Mouse (Mus musculus) midbrain, postnatal 0 days (tissue): ENCODE measurements at regions not wholly inside any gene's neighbourhood (a gene's known extent, or its start where the extent isn't known, plus 50 kb on each side); places are given as distances from the start of the nearest gene placed in this dataset.
"Not testable (repeated sequence)": the region's sequence is repeated elsewhere in the genome, so short reads cannot be mapped to it uniquely, and the experiment has no call there.

ENCODE experiments used
- ATAC-seq: fragments of 200-750 bp; cut with Nextera tagmentation; 2 replicates; pipeline ENCODE4 v1.8.0; 2017; ENCODE audit warnings: moderate number of reproducible peaks, mild to moderate bottlenecking, moderate TSS enrichment, moderate library complexity; ENCODE audit not compliant: low FRiP score
- DNase-seq: peaks from one replicate; pipeline ENCODE4 v3.0.0-alpha.2; 2015; ENCODE audit warnings: low spot score
- H3K27ac ChIP-seq: fragments of 300-500 bp; sonication (generic); 2 replicates; pipeline ENCODE4 v1.5.1; 2014; ENCODE audit warnings: low read depth, mild to moderate bottlenecking, low read length, mixed read lengths
- H3K27me3 ChIP-seq: fragments of 300-500 bp; sonication (generic); 2 replicates; pipeline ENCODE4 v1.6.1; 2014; ENCODE audit warnings: low read length, control low read depth, mixed read lengths; ENCODE audit not compliant: insufficient read depth
- H3K36me3 ChIP-seq: fragments of 300-500 bp; sonication (generic); 2 replicates; pipeline ENCODE4 v1.6.1; 2014; ENCODE audit warnings: low read length, control low read depth, mixed read lengths; ENCODE audit not compliant: insufficient read depth
- H3K4me1 ChIP-seq: fragments of 300-500 bp; sonication (generic); 2 replicates; pipeline ENCODE4 v1.6.1; 2014; ENCODE audit warnings: mild to moderate bottlenecking, control low read depth, antibody characterized with exemption, low read length, mixed read lengths; ENCODE audit not compliant: insufficient read depth
- H3K4me2 ChIP-seq: fragments of 300-500 bp; sonication (generic); 2 replicates; pipeline ENCODE4 v1.6.1; 2014; ENCODE audit warnings: low read depth, mild to moderate bottlenecking, low read length, mixed read lengths; ENCODE audit not compliant: poor library complexity, severe bottlenecking
- H3K4me3 ChIP-seq: fragments of 300-500 bp; sonication (generic); 2 replicates; pipeline ENCODE4 v1.5.1; 2014; ENCODE audit warnings: low read depth, mild to moderate bottlenecking, low read length, moderate library complexity
- H3K9ac ChIP-seq: fragments of 300-500 bp; sonication (generic); replicated peaks from 2 replicates; pipeline ENCODE4 v1.6.1; 2014; ENCODE audit warnings: mild to moderate bottlenecking, low read length, moderate library complexity, mixed read lengths; ENCODE audit not compliant: poor library complexity, severe bottlenecking
- H3K9me3 ChIP-seq: fragments of 300-500 bp; sonication (generic); 2 replicates; pipeline ENCODE4 v1.6.1; 2016; ENCODE audit warnings: low read length, control low read depth
- CTCF ChIP-seq: IDR thresholded peaks from 2 replicates; pipeline ENCODE4 v1.5.1; 2016; ENCODE audit warnings: antibody characterized with exemption, mild to moderate bottlenecking
- WGBS: fragments of 180-500 bp; shearing (Covaris S2); extraction: QIAGEN DNeasy Blood & Tissue Kit; methylation state at CpG from one replicate; pipeline ENCODE4 v1.1.7; 2014; 5-methylcytosine and 5-hydroxymethylcytosine counted together

DNA sequence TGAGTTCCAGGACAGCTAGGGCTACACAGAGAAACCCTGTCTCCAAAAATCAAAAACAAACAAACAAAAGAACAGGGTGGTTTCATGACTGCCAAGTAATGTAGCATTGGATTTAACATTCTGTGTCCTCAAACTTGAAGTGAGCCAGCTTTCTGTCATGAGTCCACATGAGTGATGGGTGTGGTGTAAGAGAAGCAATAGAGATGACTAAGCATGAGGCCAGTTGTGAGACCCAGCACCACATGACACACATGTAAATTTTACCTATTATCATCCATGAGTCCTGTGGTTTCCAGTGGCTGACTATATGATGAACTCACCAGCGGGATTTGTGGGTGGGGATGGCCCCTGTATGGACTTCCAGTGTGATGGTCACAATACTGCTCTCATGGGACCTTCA is 176.0 kb upstream of the Peli2 start:
- Histone ChIP-seq H3K9ac (no peak overlapping the region), H3K4me3 (no peak overlapping the region), H3K4me2 (no peak overlapping the region), H3K9me3 (no peaks in the 10 kb centered on the region), H3K27me3 (no peaks in the 10 kb centered on the region), H3K36me3 (no peaks in the 10 kb centered on the region), H3K4me1 (no peaks in the 10 kb centered on the region), H3K27ac (no peak overlapping the region)
- ATAC-seq (no peak), DNase-seq (no peak)
- WGBS = 91% methylated on average over 1 of the region's 1 CpGs
- no peak for TF ChIP-seq CTCF

DNA sequence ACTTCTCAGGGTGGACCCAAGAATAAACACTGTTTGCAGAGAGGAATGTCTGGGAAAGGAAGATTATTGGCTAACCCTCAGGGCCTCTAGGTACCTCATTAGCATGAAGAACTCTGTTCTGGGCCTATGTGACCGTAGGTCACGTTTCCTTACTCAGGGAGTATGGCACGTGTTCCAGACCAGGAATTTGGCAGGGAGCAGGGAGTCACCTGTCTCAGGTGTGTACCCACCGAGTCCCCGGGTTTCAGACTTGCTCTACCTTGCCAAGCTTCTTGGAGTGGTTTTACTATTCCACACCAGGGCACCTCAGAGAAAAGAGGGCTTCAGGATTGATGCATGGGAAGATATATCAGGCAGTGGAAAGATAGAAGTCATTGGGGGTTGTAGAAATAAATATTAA is 169.6 kb upstream of the Peli2 start:
- Histone ChIP-seq H3K36me3 (no peaks in the 10 kb centered on the region), H3K27me3 (no peaks in the 10 kb centered on the region), H3K4me2 (no peak overlapping the region), H3K9ac (no peak overlapping the region), H3K9me3 (no peaks in the 10 kb centered on the region), H3K4me1 (no peaks in the 10 kb centered on the region), H3K27ac (no peak overlapping the region), H3K4me3 (no peak overlapping the region)
- WGBS = 88% methylated on average over 5 of the region's 5 CpGs
- TF ChIP-seq CTCF = no peak
- DNase-seq = no peak
- no peak for ATAC-seq

DNA sequence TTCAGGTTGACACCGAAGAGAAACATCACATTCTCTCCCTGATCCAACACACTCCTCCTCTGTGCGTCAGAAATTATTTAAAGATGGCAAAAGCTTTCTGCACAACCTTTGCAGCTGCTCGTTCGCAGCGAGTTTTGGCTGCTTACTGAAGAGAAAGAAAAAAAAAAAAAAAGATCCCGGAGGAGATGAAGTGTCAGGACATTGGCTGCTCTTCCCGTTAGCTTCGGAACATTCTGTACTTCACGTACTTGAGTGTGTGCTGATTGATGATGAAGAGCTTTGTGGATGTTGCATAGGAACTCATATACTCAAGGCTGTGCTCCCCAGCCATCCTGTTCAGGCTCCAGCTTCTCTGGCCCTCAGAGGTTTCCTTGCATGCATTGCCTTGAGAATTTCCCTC is 162.5 kb upstream of the Peli2 start:
- no peak for ATAC-seq
- Histone ChIP-seq H3K27ac (no peak overlapping the region), H3K9ac (no peak overlapping the region), H3K4me1 (no peaks in the 10 kb centered on the region; the same call in 1 of the 2 replicates), H3K36me3 (no peaks in the 10 kb centered on the region), H3K4me2 (no peak overlapping the region), H3K4me3 (no peak overlapping the region), H3K9me3 (no peaks in the 10 kb centered on the region), H3K27me3 (no peaks in the 10 kb centered on the region)
- no peak for DNase-seq
- TF ChIP-seq CTCF = no peak
- 86% methylated on average over 9 of the region's 9 CpGs for WGBS

DNA sequence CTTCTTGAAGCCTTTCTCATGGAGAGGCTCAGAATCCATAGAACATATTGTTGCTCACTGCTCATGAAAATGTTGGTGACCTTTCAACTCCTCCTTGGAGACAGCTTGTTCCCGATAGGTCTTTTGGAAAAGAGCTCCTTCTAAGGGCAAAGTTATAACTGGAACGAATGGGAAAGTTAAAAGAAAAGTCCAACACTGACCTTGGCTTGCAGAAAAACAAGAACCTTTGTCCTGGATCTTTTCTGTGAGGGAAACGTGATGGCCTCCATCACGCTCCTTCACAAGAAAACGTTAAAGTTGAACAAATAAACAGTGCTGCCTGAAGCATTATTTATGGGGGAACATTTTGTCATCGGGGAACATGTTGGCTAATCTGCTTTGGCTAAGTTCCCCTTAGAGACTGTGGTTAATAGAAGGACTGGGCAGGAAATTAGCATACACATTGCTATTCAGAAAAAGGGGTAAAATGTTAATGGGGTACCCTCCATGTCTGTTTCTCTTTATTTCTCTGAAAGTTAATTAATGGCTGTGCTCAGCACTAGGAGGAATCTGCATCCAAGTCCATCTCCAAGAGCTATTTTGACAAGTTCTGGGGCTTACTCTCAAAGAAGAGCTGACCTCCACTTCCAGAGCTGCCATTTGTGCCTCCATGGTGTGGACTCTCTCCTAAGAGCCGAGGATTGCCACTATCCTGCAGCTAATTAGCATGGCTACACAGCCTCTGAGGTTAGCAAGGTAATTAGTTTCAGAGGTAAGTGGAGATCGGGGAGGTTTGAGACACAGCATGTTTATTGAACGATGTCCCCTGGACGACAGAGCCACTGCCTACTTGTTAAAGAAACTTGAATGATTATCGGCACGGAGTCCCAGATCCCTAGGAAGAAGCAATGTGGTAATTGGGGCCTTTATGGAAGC is 161.0 kb upstream of the Peli2 start:
- no peak for ATAC-seq
- Histone ChIP-seq H3K4me3 (no peak overlapping the region), H3K27me3 (no peaks in the 10 kb centered on the region), H3K9me3 (no peaks in the 10 kb centered on the region), H3K36me3 (no peaks in the 10 kb centered on the region), H3K4me2 (no peak overlapping the region), H3K4me1 (no peaks in the 10 kb centered on the region; the same call in 1 of the 2 replicates), H3K9ac (no peak overlapping the region), H3K27ac (no peak overlapping the region)
- DNase-seq = no peak
- TF ChIP-seq CTCF = no peak
- WGBS = 62% methylated on average over 12 of the region's 12 CpGs

DNA sequence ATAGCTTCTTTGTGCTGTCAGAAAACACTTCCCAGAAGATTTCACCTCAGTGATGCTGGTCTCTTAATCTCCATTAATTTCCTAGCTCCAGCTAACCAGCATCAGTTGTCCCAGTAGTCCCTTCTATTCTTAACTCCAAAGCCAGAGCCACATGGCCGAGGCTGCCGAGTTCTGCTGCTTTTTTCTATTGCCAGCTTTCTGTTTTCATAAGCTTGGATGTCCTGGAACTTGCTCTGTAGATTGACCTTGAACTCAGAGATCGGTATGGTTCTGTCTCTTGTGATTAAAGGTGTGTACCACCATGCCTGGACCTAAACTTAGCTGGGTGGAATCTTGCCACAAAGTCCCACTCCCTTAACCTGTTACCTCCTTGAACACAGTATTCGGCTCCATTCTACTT is 155.8 kb upstream of the Peli2 start:
- not testable (repeated sequence) for H3K36me3 ChIP-seq, H3K27ac ChIP-seq, H3K4me2 ChIP-seq, ATAC-seq, DNase-seq, H3K9me3 ChIP-seq, H3K9ac ChIP-seq, H3K4me3 ChIP-seq, H3K27me3 ChIP-seq, H3K4me1 ChIP-seq
- 84% methylated on average over 4 of the region's 4 CpGs for WGBS

DNA sequence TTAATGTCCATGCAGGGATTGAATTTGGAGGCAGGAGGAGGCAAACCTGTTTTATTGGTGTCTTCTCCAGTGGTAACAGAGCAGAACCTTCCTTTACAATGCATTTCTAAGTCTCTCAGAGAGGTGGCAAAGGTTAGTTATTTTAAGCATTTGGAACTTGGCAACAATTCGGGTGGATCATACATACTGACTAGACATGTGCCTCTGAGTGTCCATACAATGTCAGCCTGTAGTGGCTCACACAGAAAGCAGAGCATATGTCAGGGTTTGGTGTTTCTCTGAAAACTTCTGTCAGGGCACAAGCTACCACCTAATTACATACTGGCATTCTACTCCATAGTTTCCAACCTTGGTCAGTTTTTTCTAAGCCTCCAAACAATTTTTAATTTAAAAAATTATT is 150.8 kb upstream of the Peli2 start:
- ATAC-seq (no peak), DNase-seq (no peak)
- H3K27me3 ChIP-seq = no peaks in the 10 kb centered on the region
- 79% methylated on average over 1 of the region's 1 CpGs for WGBS
- H3K27ac ChIP-seq = no peak overlapping the region
- no peaks in the 10 kb centered on the region for H3K36me3 ChIP-seq
- no peak overlapping the region for H3K4me3 ChIP-seq
- no peak overlapping the region for H3K9ac ChIP-seq
- H3K4me1 ChIP-seq = no peaks in the 10 kb centered on the region
- no peak for TF ChIP-seq CTCF
- no peak overlapping the region for H3K4me2 ChIP-seq
- no peaks in the 10 kb centered on the region for H3K9me3 ChIP-seq

DNA sequence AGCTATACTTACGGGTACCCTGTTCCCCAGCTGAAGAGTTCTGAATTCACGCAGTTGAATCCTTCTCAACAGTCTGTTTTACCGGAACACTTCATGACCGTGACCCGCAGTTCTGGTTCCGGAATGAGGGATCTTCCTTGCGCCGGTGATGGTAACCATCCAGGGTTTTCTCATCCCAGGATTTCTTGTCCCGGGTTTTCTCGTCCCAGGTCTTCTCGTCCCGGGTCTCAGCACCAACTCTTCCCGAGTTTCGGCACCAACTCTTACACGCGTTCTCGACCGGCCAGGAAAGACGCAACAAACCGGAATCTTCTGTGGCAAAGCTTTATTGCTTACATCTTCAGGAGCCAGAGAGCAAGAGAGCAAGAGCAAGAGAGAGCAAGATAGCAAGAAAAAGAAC is 147.5 kb upstream of the Peli2 start:
- DNase-seq, ATAC-seq, H3K27ac ChIP-seq, H3K27me3 ChIP-seq, H3K4me1 ChIP-seq, H3K9me3 ChIP-seq, H3K9ac ChIP-seq, H3K36me3 ChIP-seq, H3K4me3 ChIP-seq, H3K4me2 ChIP-seq: not testable (repeated sequence)
- 97% methylated on average over 20 of the region's 20 CpGs for WGBS
